Mouse (Mus musculus) frontal cortex, adult (tissue): ENCODE measurements around the gene D430041D05Rik.
A peak's percentile ranks its signal among the peaks of the same experiment; 100 is the strongest.

ENCODE experiments used
- ATAC-seq: cut with Nextera tagmentation; 2 replicates; pipeline ENCODE4 v1.9.2; 2017; ENCODE audit warnings: mild to moderate bottlenecking, moderate library complexity, mixed read lengths; ENCODE audit not compliant: low TSS enrichment

Gene D430041D05Rik

DNA sequence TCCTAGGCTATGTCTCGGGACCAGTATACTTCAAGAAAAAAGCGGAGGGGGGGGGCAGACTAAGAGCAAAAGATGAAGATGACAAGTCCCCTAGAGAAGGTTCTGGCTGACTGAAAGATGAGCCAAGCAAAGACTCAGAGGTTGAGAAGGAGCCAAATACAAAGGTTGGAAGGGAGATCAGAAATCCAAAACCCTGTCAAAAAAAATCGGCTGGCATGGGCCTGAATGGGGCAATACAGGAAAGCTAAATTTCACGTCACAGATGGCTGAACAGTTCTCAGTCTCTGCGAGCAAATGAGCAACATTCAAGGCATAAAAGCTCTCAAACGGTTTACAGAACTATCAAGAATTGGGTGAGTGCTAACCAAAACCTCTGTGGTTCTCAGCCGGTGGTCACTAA lies 2.5 kb downstream of the D430041D05Rik start:
- ATAC-seq = no peak

- no peak for ATAC-seq
These were observed 2.9 kb downstream of the D430041D05Rik start for GRCm38 (mm10) chr2:104407913-104408312.

DNA sequence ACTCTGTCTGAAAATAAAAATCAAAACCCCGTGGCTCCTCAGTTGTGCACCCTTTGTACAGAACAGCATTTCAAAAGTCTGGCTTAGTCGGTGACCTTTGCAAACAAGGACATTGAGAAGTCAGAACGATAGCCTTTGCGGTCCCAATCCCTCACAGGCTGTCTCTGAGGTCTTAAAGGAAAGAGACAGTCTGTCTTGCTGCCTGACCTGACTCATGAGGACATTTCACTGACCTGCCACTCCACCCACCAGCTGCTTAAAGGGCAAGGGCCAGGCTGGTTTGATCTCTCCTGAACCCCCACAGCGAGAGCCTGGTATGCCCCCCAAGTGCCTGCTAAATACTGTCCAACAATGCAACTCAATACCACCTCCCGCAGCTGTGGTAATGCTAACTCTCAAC lies 6.8 kb downstream of the D430041D05Rik start:
- ATAC-seq = no peak

GRCm38 (mm10) chr2:104398651-104399290 lies 12.0 kb downstream of the D430041D05Rik start:
- ATAC-seq = no peak

GRCm38 (mm10) chr2:104395961-104396360 lies 14.9 kb downstream of the D430041D05Rik start:
- ATAC-seq = no peak

DNA sequence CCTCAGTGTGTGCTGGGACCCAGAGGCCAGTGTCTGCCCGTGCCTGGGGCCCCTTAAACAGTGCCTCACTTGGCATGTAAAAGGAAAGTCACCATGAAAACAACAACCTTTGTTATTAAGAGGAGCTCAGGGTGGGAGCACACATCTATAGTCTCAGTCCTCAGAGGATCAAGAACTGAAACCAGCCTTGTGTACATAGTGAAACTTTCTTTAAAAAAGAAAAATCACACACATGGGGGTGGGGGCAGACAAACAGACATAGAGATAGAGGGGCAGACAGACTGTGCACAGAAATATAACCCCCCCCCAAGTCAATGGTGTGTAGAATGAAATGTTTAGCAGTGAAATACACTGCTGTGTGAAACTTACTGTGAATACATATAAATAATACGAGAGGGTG lies 16.0 kb downstream of the D430041D05Rik start:
- no peak for ATAC-seq

DNA sequence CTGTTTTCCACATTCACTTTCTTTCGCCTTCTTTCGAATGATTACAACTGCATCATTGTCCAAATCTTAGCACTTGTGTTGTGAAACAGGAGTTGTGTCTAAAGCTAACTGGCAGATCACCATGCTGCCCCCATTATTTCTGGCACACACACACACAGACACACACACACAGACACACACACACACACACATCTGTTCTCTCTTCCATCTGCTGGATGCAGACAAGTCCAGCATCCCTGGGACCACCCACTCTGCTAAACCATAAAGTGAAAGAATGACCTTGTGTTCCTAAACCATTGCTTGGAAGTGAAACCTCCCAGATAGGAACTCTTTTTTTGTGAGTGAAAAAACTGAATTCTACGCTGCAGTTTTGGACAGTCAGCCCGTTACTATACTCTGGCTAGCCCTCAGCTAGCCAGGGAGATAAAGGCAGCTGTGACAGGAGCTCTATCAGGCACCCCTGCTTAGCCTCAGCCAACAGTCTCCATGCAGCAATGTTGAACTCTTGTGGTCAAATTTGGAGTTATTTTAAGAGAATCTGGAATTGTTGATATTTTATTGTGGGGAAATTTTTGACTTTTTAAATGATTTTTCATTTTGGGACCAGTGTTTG lies 18.0 kb downstream of the D430041D05Rik start:
- no peak for ATAC-seq

GRCm38 (mm10) chr2:104389231-104389630 lies 21.6 kb downstream of the D430041D05Rik start:
- no peak for ATAC-seq

GRCm38 (mm10) chr2:104385941-104386340 lies 24.9 kb downstream of the D430041D05Rik start:
- ATAC-seq = no peak

DNA sequence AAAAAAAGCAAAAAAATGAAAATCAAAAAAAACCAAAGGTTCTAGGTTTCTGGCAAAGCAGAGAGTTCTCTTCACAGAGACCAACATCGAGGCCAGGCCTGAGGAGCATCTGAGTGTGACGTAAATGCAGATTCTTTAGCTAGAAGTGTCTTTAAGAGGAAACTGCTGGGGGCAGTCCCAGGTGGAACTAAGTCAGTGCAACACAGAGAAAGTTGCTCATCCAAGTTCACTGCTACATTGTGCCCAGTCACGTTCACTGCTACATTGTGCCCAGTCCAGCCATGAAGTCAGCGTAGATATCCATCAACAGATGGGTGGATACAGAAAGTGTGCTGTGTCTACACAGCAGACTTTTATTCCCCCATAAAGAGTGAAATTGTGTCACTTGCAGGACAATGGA lies 27.2 kb downstream of the D430041D05Rik start:
- ATAC-seq = no peak

DNA sequence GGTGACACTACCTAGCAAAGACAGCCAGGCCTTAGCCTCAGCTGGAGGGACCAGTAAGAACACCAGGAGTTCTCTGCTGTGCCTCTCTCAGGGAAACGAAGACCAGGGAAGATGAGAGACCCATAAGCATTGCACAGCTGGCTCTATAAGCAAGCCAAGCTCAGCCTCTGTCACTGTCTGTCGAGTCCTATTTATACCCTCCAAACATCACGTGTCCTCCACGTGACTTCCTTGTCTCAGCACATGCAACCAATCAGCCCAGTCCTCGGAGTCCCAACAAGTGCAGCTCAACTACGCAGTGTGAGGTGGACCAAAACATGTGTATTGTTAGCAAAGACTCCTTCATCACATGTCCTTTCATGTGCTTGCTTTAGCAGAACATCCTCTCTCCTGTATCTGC lies 28.0 kb downstream of the D430041D05Rik start:
- ATAC-seq = no peak

DNA sequence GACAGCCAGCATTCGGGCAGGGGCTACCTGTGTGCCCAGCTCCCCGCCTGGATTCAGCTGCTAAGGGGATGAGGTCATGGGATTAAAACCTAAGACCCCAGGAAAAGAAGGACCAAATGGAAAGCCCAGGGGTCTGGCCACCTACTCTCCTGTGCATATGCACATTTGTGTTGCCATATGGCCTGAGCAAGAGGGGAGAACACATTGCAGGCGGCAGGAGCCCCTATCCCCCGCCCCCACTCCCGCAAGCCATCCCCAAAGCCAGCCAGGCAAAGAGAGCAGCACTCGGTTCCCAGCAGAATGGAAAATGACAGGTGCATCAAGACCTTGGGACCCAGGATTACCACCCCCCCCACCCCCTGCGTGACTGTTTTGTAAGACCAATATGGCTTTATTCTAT lies 31.5 kb downstream of the D430041D05Rik start:
- no peak for ATAC-seq

- ATAC-seq = peak; percentile 53; the same call in 1 of the 2 replicates
These were observed 32.0 kb downstream of the D430041D05Rik start for GRCm38 (mm10) chr2:104378791-104379190.

DNA sequence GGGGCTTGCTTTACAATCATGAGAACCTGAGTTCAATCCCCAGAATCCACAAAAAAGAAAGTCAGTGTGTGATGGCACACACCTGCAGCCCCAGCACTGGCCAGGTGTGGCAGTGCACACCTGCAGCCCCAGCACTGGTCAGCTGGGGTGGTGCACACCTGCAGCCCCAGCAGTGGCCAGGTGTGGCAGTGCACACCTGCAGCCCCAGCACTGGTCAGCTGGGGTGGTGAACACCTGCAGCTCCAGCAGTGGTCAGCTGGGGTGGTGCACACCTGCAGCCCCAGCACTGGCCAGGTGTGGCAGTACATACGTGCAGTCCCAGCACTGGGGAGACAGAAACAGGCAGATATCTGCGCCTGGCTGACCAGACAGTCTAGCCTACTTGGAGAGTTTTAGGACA lies 32.8 kb downstream of the D430041D05Rik start:
- no peak for ATAC-seq

GRCm38 (mm10) chr2:104372156-104372555 lies 38.7 kb downstream of the D430041D05Rik start:
- no peak for ATAC-seq

- ATAC-seq = no peak
These were observed 39.1 kb downstream of the D430041D05Rik start for GRCm38 (mm10) chr2:104371606-104372130.

DNA sequence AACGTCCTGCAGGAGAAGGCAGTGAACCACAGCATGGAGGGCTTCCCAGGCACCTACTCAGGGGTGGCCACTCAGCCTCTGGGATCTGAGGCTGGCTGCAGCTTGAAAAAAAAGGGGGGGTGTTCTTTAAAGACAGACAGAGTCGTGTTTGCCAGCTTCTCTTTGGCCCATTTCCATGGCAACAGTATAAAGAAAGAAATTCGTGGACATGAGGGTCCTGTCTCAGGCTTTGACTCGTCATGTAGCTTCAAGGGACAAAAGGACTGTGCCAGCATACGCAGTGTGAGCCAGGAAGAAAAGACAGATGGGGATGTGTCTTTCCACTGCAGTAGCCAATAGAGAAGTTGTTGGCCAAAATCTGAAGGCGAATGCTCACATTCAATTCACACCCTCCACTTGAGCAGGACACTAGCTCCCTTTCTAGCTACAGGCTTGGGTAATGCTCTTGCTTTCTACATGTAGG lies 42.9 kb downstream of the D430041D05Rik start:
- peak; percentile 80 for ATAC-seq

DNA sequence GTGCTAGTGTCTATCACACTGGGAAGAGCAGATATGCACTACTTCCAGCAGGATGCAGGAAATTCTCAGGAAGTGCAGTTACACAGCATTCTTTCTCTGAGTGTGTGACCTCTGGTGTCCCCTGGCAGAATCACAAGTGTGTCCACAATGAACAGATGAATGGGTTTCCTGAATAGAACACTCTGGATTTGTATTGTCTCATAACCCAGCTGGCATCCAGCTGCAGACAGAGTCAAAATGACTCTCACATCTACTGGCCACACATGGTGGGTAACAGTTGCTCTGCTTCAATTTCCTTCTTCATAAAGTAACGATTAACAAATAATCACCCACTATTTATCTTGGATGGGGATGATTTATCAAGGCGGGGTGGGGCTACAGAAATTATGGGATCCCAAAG lies 43.5 kb downstream of the D430041D05Rik start:
- no peak for ATAC-seq

DNA sequence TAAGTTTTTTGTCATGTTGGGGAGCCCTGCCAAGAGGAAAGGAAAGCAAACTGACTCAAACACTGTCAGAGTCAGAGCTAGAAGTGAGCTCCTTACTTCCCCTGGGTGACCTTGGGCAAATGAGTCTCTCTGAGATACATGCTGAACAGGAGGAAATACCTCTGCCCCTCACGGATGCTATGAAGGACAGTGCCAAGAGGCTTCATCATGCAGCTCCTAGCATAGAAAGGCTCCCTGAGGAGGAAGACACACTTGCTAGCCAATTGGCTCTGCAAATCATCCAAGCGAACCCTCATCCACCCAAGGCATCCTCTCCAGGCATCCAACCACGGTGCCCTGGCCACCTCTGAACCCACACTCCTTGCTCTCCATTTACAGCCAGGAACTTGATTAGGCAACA lies 51.5 kb downstream of the D430041D05Rik start:
- ATAC-seq = 0 out of 2 replicates have a peak, but pooled peaks have one; percentile 1

DNA sequence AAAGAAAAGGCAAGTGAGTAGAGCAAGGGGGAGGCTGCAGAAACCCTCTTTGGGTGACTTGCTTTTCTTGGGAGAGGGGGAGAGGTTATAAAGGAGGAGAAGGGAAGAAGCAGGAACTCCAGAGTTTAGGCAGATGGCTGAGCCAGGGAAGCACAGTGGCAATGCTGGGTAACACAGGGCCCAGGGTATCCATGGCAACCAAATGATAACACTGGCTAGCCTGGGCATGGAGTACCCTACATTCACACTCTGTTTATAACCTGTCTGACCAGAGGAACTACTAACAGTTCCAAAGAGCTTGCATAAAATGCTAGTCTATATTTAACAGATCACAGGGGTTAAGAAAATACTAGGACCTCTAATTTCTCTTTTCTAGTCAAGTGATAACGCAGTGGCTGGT lies 51.9 kb downstream of the D430041D05Rik start:
- peak; percentile 22; the same call in 1 of the 2 replicates for ATAC-seq

DNA sequence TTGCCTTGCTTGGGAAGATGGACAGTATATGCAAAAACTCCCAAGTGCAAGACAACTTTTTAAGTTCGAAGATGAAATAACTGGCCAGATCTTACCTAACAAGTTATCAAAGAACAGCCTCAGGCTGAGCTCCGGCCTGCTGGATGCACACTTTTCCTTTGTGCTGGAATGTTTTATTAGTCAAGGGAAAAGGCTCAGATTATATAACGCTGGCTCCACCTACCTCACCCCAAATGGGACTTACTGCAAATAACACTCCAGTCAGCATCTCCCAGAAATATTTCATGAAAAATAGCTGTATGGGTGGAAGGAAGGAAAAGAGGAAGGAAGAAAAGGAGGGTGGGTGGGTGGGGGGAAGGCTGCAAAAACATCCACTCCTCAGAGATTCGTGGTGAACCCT lies 54.3 kb downstream of the D430041D05Rik start:
- ATAC-seq = peak; percentile 39

- no peak for ATAC-seq
These were observed 56.7 kb downstream of the D430041D05Rik start for GRCm38 (mm10) chr2:104354117-104354516.

GRCm38 (mm10) chr2:104352204-104352493 lies 58.7 kb downstream of the D430041D05Rik start:
- ATAC-seq = no peak
